Mouse (Mus musculus): ENCODE measurements around the gene Cd28. TPM values are rescaled to one million over a fixed set of nuclear protein-coding genes. Genes with fewer than 3 reads are reported as not detected.
"Not testable (repeated sequence)": the region's sequence is repeated elsewhere in the genome, so short reads cannot be mapped to it uniquely, and the experiment has no call there.

Gene Cd28
- total and polyA plus RNA-seq, 3 experiments = 1.2 to 15.6 (median 11.8) TPM

- WGBS = 81% methylated on average over 2 of the region's 2 CpGs
- peaks cover 2% of the 10 kb centered on the region; the same call in 1 of the 2 replicates for H3K4me1 ChIP-seq (ENCODE audit: control insufficient read depth, insufficient read depth, low read length)
- H3K27me3 ChIP-seq (ENCODE audit: control insufficient read depth, insufficient read depth, low read length) = no peaks in the 10 kb centered on the region
- H3K36me3 ChIP-seq (ENCODE audit: control insufficient read depth, insufficient read depth, low read length) = peaks cover 2% of the 10 kb centered on the region; the same call in 1 of the 2 replicates
- H3K4me3 ChIP-seq = no peak overlapping the region
- H3K27ac ChIP-seq = peak overlapping the region; percentile 32; the same call in 1 of the 2 replicates
- intact Hi-C loops (cut with DNase I) = loop anchor here (5.0 kb wide), 3 partner anchors 36 to 331 kb away; no protein-coding TSS in a partner anchor
- no peak for DNase-seq
- no peak overlapping the region for H3K9ac ChIP-seq (ENCODE audit: low read depth, low read length)
- no peak for TF ChIP-seq POLR2A (IDR thresholded peaks at IDR 0.05; ENCODE audit: insufficient read depth, low read depth, low read length)
- no peak for TF ChIP-seq CTCF (IDR thresholded peaks at IDR 0.05)
- no peak for TF ChIP-seq EP300 (IDR thresholded peaks at IDR 0.05; ENCODE audit: insufficient read depth, low read depth, low read length)
- no peaks in the 10 kb centered on the region for H3K79me2 ChIP-seq (replicated peaks; ENCODE audit: control insufficient read depth, insufficient read depth, low read length)
Observed at GRCm38 (mm10) chr1:60813411-60813810, 96.8 kb downstream of the Cd28 start.

- Histone ChIP-seq H3K4me1 (ENCODE audit: control insufficient read depth, insufficient read depth, low read length) (peaks cover 2% of the 10 kb centered on the region; the same call in 1 of the 2 replicates), H3K4me3 (no peak overlapping the region), H3K27me3 (ENCODE audit: control insufficient read depth, insufficient read depth, low read length) (no peaks in the 10 kb centered on the region), H3K9ac (ENCODE audit: low read depth, low read length) (no peak overlapping the region), H3K27ac (peak overlapping the region; percentile 89), H3K36me3 (ENCODE audit: control insufficient read depth, insufficient read depth, low read length) (peaks cover 4% of the 10 kb centered on the region; the same call in 1 of the 2 replicates), H3K79me2 (replicated peaks; ENCODE audit: control insufficient read depth, insufficient read depth, low read length) (no peaks in the 10 kb centered on the region)
- DNase-seq = no peak
- WGBS = 46% methylated on average over 6 of the region's 6 CpGs
- TF ChIP-seq POLR2A (IDR thresholded peaks at IDR 0.05; ENCODE audit: insufficient read depth, low read depth, low read length) (peak; percentile 54), CTCF (IDR thresholded peaks at IDR 0.05) (no peak), EP300 (IDR thresholded peaks at IDR 0.05; ENCODE audit: insufficient read depth, low read depth, low read length) (no peak)
- intact Hi-C loops (cut with DNase I) = loop anchor here (5.0 kb wide), 1 partner anchor 36 kb away; no protein-coding TSS in a partner anchor
Observed at GRCm38 (mm10) chr1:60815912-60816311, 99.3 kb downstream of the Cd28 start.

GRCm38 (mm10) chr1:60818491-60818890 is 101.9 kb downstream of the Cd28 start:
- not testable (repeated sequence) for H3K4me1 ChIP-seq (ENCODE audit: control insufficient read depth, insufficient read depth, low read length); H3K36me3 ChIP-seq (ENCODE audit: control insufficient read depth, insufficient read depth, low read length)
- 91% methylated on average over 4 of the region's 4 CpGs for WGBS

GRCm38 (mm10) chr1:60819993-60820392 is 103.4 kb downstream of the Cd28 start:
- Histone ChIP-seq H3K27ac (no peak overlapping the region), H3K9ac (ENCODE audit: low read depth, low read length) (no peak overlapping the region)

More at GRCm38 (mm10) chr1:60818491-60818890, 101.9 kb downstream of the Cd28 start:
- H3K27me3 ChIP-seq (ENCODE audit: control insufficient read depth, insufficient read depth, low read length); DNase-seq; H3K27ac ChIP-seq; H3K9ac ChIP-seq (ENCODE audit: low read depth, low read length); H3K4me3 ChIP-seq; H3K79me2 ChIP-seq (replicated peaks; ENCODE audit: control insufficient read depth, insufficient read depth, low read length): not testable (repeated sequence)
- intact Hi-C loops (cut with DNase I) = loop anchor here (5.0 kb wide), 1 partner anchor 34 kb away; no protein-coding TSS in a partner anchor

GRCm38 (mm10) chr1:60820981-60821380 is 104.4 kb downstream of the Cd28 start:
- no peak for DNase-seq
- H3K79me2 ChIP-seq (replicated peaks; ENCODE audit: control insufficient read depth, insufficient read depth, low read length) = no peaks in the 10 kb centered on the region
- no peak overlapping the region for H3K9ac ChIP-seq (ENCODE audit: low read depth, low read length)
- no peak overlapping the region for H3K27ac ChIP-seq
- intact Hi-C loops (cut with DNase I) = loop anchor here (5.0 kb wide), 1 partner anchor 104 kb away; the partner anchor contains the start of gene Cd28
- H3K4me3 ChIP-seq = no peak overlapping the region
- no peak for TF ChIP-seq CTCF (IDR thresholded peaks at IDR 0.05)
- TF ChIP-seq POLR2A (IDR thresholded peaks at IDR 0.05; ENCODE audit: insufficient read depth, low read depth, low read length) = no peak
- no peak for TF ChIP-seq EP300 (IDR thresholded peaks at IDR 0.05; ENCODE audit: insufficient read depth, low read depth, low read length)
- WGBS = 83% methylated on average over 2 of the region's 2 CpGs
- no peaks in the 10 kb centered on the region for H3K27me3 ChIP-seq (ENCODE audit: control insufficient read depth, insufficient read depth, low read length)
- H3K4me1 ChIP-seq (ENCODE audit: control insufficient read depth, insufficient read depth, low read length) = peaks cover 7% of the 10 kb centered on the region
- peaks cover 11% of the 10 kb centered on the region for H3K36me3 ChIP-seq (ENCODE audit: control insufficient read depth, insufficient read depth, low read length)

More at GRCm38 (mm10) chr1:60819993-60820392, 103.4 kb downstream of the Cd28 start:
- 93% methylated on average over 2 of the region's 2 CpGs for WGBS
- DNase-seq = no peak
- H3K4me3 ChIP-seq = no peak overlapping the region
- intact Hi-C loops (cut with DNase I) = loop anchor here (5.0 kb wide), 2 partner anchors 32 to 103 kb away; partner anchors contain the start of gene Cd28
- H3K4me1 ChIP-seq (ENCODE audit: control insufficient read depth, insufficient read depth, low read length) = peaks cover 2% of the 10 kb centered on the region
- H3K27me3 ChIP-seq (ENCODE audit: control insufficient read depth, insufficient read depth, low read length) = no peaks in the 10 kb centered on the region
- TF ChIP-seq EP300 (IDR thresholded peaks at IDR 0.05; ENCODE audit: insufficient read depth, low read depth, low read length) = no peak
- no peak for TF ChIP-seq CTCF (IDR thresholded peaks at IDR 0.05)
- no peak for TF ChIP-seq POLR2A (IDR thresholded peaks at IDR 0.05; ENCODE audit: insufficient read depth, low read depth, low read length)
- H3K79me2 ChIP-seq (replicated peaks; ENCODE audit: control insufficient read depth, insufficient read depth, low read length) = no peaks in the 10 kb centered on the region
- H3K36me3 ChIP-seq (ENCODE audit: control insufficient read depth, insufficient read depth, low read length) = peaks cover 8% of the 10 kb centered on the region; the same call in 1 of the 2 replicates

GRCm38 (mm10) chr1:60821590-60821989 is 105.0 kb downstream of the Cd28 start:
- TF ChIP-seq POLR2A (IDR thresholded peaks at IDR 0.05; ENCODE audit: insufficient read depth, low read depth, low read length) (no peak), EP300 (IDR thresholded peaks at IDR 0.05; ENCODE audit: insufficient read depth, low read depth, low read length) (no peak), CTCF (IDR thresholded peaks at IDR 0.05) (no peak)
- 21% methylated on average over 3 of the region's 3 CpGs for WGBS
- Histone ChIP-seq H3K4me1 (ENCODE audit: control insufficient read depth, insufficient read depth, low read length) (peaks cover 7% of the 10 kb centered on the region), H3K9ac (ENCODE audit: low read depth, low read length) (no peak overlapping the region), H3K27me3 (ENCODE audit: control insufficient read depth, insufficient read depth, low read length) (no peaks in the 10 kb centered on the region), H3K79me2 (replicated peaks; ENCODE audit: control insufficient read depth, insufficient read depth, low read length) (no peaks in the 10 kb centered on the region), H3K36me3 (ENCODE audit: control insufficient read depth, insufficient read depth, low read length) (peaks cover 11% of the 10 kb centered on the region), H3K27ac (no peak overlapping the region), H3K4me3 (no peak overlapping the region)
- no peak for DNase-seq
- intact Hi-C loops (cut with DNase I) = loop anchor here (5.0 kb wide), 1 partner anchor 104 kb away; the partner anchor contains the start of gene Cd28

Other genes with a start within 250 kb of the Cd28 start
- 100 to 1,000 TPM; 111 to 152 TPM for gene Raph1, start 149.7 kb upstream of the Cd28 start, total RNA-seq (2021)
- gene Raph1, start 149.7 kb upstream of the Cd28 start, polyA plus RNA-seq (2012; rRNA removed) = 17.1 and 27.3 TPM in 2 replicates
- under 1 TPM; 0.86 to 0.91 TPM for gene Ctla4, start 170.2 kb downstream of the Cd28 start, total RNA-seq (2021)
- 0.74 and 2.0 TPM in 2 replicates for gene Ctla4, start 170.2 kb downstream of the Cd28 start, polyA plus RNA-seq (2012; rRNA removed)